Mouse (Mus musculus) liver, adult 2 months (tissue): ENCODE measurements at regions not wholly inside any gene's neighbourhood (a gene's known extent, or its start where the extent isn't known, plus 50 kb on each side); places are given as distances from the start of the nearest gene placed in this dataset.

Experiments used
- CTCF ChIP-seq: fragments of 200-500 bp; IDR thresholded peaks from 2 replicates; pipeline ENCODE4 v1.5.1; 2011; ENCODE audit warnings: low read depth, low read length, control low read depth
- POLR2A ChIP-seq: fragments of 200-500 bp; IDR thresholded peaks from 2 replicates; pipeline ENCODE4 v1.6.1; 2011; ENCODE audit warnings: low read length, control low read depth; ENCODE audit not compliant: insufficient read depth; ENCODE audit errors: extremely low read depth

GRCm38 (mm10) chr13:110960212-110960611 is 294.6 kb upstream of the Actbl2 start:
- TF ChIP-seq CTCF (no peak), POLR2A (no peak)
